Mouse (Mus musculus) CH12.LX (cell line): ENCODE data around the gene Shbg.

Experiments
- CTCF ChIP-seq, 2 experiments: IDR thresholded peaks in 1 of 2; conservative IDR thresholded peaks in 1 of 2; 2 replicates each; pipeline ENCODE4 v1.5.1; 2011 to 2012; ENCODE audit warnings: low read depth in 2 of 2, low read length in 2 of 2, improper control_type of control experiment in 1 of 2, inconsistent platforms in 1 of 2, mild to moderate bottlenecking in 1 of 2, moderate library complexity in 1 of 2
- EP300 ChIP-seq: IDR thresholded peaks from 2 replicates; pipeline ENCODE4 v1.6.1; 2011; ENCODE audit warnings: low read length, improper control_type of control experiment
- MAX ChIP-seq: IDR thresholded peaks from 2 replicates; pipeline ENCODE4 v1.6.1; 2011; ENCODE audit warnings: low read length, improper control_type of control experiment
- MYC ChIP-seq: IDR thresholded peaks from 2 replicates; pipeline ENCODE4 v1.6.1; 2011; ENCODE audit warnings: low read depth, mild to moderate bottlenecking, improper control_type of control experiment, low read length
- PAX5 ChIP-seq: IDR thresholded peaks from 2 replicates; pipeline ENCODE4 v1.6.1; 2012; ENCODE audit warnings: low read length, inconsistent platforms, mixed read lengths
- POLR2A ChIP-seq: IDR thresholded peaks from 2 replicates; pipeline ENCODE4 v1.6.1; 2011; ENCODE audit warnings: low read depth, mild to moderate bottlenecking, improper control_type of control experiment, low read length
- RAD21 ChIP-seq: IDR thresholded peaks from 2 replicates; pipeline ENCODE4 v1.6.1; 2011; ENCODE audit warnings: low read depth, mild to moderate bottlenecking, low read length, improper control_type of control experiment, moderate library complexity
- RCOR1 ChIP-seq: conservative IDR thresholded peaks from 2 replicates; pipeline ENCODE4 v1.6.1; 2012; ENCODE audit warnings: low read depth, mild to moderate bottlenecking, inconsistent platforms, low read length, improper control_type of control experiment
- ZMIZ1 ChIP-seq: IDR thresholded peaks from 2 replicates; pipeline ENCODE4 v1.6.1; 2012; ENCODE audit warnings: low read depth, mild to moderate bottlenecking, inconsistent platforms, low read length, improper control_type of control experiment

DNA sequence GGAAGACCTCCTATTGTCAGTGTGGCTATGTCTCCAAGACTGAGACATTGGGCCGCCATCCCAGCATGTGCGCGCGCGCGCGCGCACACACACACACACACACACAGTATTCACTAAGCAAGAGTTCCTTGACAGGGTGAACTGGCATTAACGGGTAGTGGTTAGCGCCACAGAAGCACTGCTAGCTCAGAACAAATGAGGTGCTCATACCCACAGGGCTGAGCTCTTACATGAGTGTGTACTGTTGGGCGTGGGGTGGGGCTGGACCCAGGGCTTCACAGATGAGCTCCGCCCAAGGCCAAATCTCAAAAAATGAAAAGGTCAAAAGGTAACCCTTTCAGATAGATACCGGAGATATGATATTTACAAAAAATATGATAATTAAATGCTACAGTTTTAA lies 32.8 kb downstream of the Shbg start:
- no peak for TF ChIP-seq ZMIZ1
- TF ChIP-seq CTCF (conservative IDR thresholded peaks at IDR 0.05 in 1 of 2, IDR thresholded peaks at IDR 0.05 in 1 of 2; ENCODE audit: low read depth in 2 of 2, low read length in 2 of 2) = no peak
- TF ChIP-seq RCOR1 = no peak
- peak; percentile 19; the same call in 1 of the 2 replicates for TF ChIP-seq POLR2A
- no peak for TF ChIP-seq RAD21
- no peak for TF ChIP-seq PAX5
- no peak for TF ChIP-seq MAX
- TF ChIP-seq MYC = no peak
- TF ChIP-seq EP300 = no peak
